18 mouse cellular contexts compared by ENCODE assay signal in genomic region chr7:138133427-138133826, GRCm38 (mm10).
"Had no signal": no experiment of that assay in that cellular context is flagged by ENCODE, and none has a peak within 500 bp of the region (broad histone marks: within the 10 kb centered on the region; RNA-seq: fewer than 3 reads in every experiment).

No protein-coding gene starts in this region.

- H3K4me2 ChIP-seq: limb, embryonic 12.5 days; limb, embryonic 15.5 days; liver, embryonic 11.5 days; lung, embryonic 15.5 days; midbrain, embryonic 11.5 days had no signal

- DNase-seq: kidney, adult 18-20 months; kidney, postnatal 25 days; left cerebral cortex, postnatal 4 days; liver, postnatal 0 days; lung, postnatal 14 days; lung, postnatal 4 days; midbrain, embryonic 14.5 days; right cerebral cortex, postnatal 4 days; thymus, adult 18-20 months; thymus, postnatal 4 days had no signal

- H3K36me3 ChIP-seq: limb, embryonic 12.5 days; limb, embryonic 15.5 days; lung, embryonic 15.5 days had no signal

- H3K27me3 ChIP-seq: limb, embryonic 12.5 days; limb, embryonic 15.5 days; lung, embryonic 15.5 days had no signal

- H3K27ac ChIP-seq: kidney, postnatal 0 days; limb, embryonic 12.5 days; limb, embryonic 15.5 days; liver, embryonic 14.5 days; lung, embryonic 15.5 days; stomach, postnatal 0 days had no signal

- H3K4me1 ChIP-seq: limb, embryonic 12.5 days; limb, embryonic 15.5 days; lung, embryonic 15.5 days had no signal

- ATAC-seq: liver, postnatal 0 days had no signal

- H3K9me3 ChIP-seq: limb, embryonic 12.5 days; limb, embryonic 15.5 days; lung, embryonic 15.5 days had no signal

- H3K9ac ChIP-seq: limb, embryonic 12.5 days; limb, embryonic 15.5 days; liver, embryonic 14.5 days; liver, postnatal 0 days; lung, embryonic 15.5 days had no signal

- H3K4me3 ChIP-seq: limb, embryonic 12.5 days; limb, embryonic 15.5 days; lung, embryonic 15.5 days had no signal
